Comparison of ENCODE assay signal across 15 mouse cellular contexts in the genomic region with DNA sequence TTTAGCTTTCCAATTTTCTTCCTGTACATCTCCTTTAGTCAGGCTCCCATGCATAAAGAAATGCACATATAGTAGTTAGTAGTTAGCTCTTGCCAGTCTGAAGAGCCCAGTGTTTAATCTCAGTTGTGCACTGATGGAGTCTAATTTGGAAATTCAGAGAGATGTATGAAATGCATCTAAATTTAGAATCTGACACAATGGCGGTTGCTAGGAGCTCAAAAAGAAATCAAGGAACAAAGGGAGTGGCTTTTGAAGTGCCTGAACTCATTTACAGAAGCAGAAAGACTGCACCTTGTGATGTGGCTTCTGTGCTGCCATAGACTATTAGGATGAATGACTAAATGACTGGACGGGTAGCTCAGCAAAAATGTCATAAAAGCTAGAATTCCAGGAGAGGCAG.
A peak's percentile ranks its signal among the peaks of the same experiment; 100 is the strongest.
DNase-seq lines count a peak whose midpoint lies in the region; ATAC-seq and TF ChIP-seq lines count a peak whose summit lies in the region.
"Had no signal": no experiment of that assay in that cellular context is flagged by ENCODE, and none has a peak within 500 bp of the region (broad histone marks: within the 10 kb centered on the region; RNA-seq: fewer than 3 reads in every experiment).

No protein-coding gene starts in this region.

- H3K4me3 ChIP-seq in forebrain, embryonic 10.5 days = no peak overlapping the region
- no peak overlapping the region for H3K4me3 ChIP-seq in forebrain, embryonic 12.5 days (replicated peaks)
- no peak overlapping the region for H3K4me3 ChIP-seq in heart, postnatal 0 days (ENCODE audit: low read depth, low read length)
- H3K4me3 ChIP-seq in midbrain, embryonic 13.5 days (replicated peaks) = no peak overlapping the region
- H3K4me3 ChIP-seq in liver, embryonic 12.5 days = no peak overlapping the region
- H3K4me3 ChIP-seq: limb, embryonic 12.5 days; liver, embryonic 15.5 days; neural tube, embryonic 12.5 days had no signal

- 0 out of 2 replicates have a peak overlapping the region, but pooled peaks have one; percentile 2 for H3K27ac ChIP-seq in forebrain, embryonic 10.5 days
- no peak overlapping the region for H3K27ac ChIP-seq in forebrain, embryonic 12.5 days
- H3K27ac ChIP-seq in heart, postnatal 0 days (ENCODE audit: low read depth) = peak overlapping the region; percentile 78
- no peak overlapping the region for H3K27ac ChIP-seq in midbrain, embryonic 13.5 days
- H3K27ac ChIP-seq in liver, embryonic 12.5 days = no peak overlapping the region
- H3K27ac ChIP-seq: limb, embryonic 12.5 days; liver, embryonic 15.5 days; neural tube, embryonic 12.5 days had no signal

- H3K9me3 ChIP-seq in forebrain, embryonic 10.5 days = no peaks in the 10 kb centered on the region
- no peaks in the 10 kb centered on the region for H3K9me3 ChIP-seq in forebrain, embryonic 12.5 days
- no peaks in the 10 kb centered on the region for H3K9me3 ChIP-seq in heart, postnatal 0 days (replicated peaks; ENCODE audit: control insufficient read depth, low read length)
- H3K9me3 ChIP-seq in midbrain, embryonic 13.5 days = no peaks in the 10 kb centered on the region
- H3K9me3 ChIP-seq in liver, embryonic 12.5 days (replicated peaks) = no peaks in the 10 kb centered on the region
- H3K9me3 ChIP-seq: limb, embryonic 12.5 days; liver, embryonic 15.5 days; neural tube, embryonic 12.5 days had no signal

- WGBS in forebrain, embryonic 10.5 days = 37% methylated on average over 2 of the region's 2 CpGs
- WGBS in forebrain, embryonic 12.5 days = 35% methylated on average over 2 of the region's 2 CpGs
- WGBS in heart, postnatal 0 days = 33% methylated on average over 2 of the region's 2 CpGs
- WGBS in midbrain, embryonic 13.5 days = 24% methylated on average over 2 of the region's 2 CpGs
- 56% methylated on average over 2 of the region's 2 CpGs for WGBS in liver, embryonic 12.5 days (ENCODE audit: insufficient replicate concordance)

- no peak for TF ChIP-seq EP300 in heart, postnatal 0 days (IDR thresholded peaks at IDR 0.05; ENCODE audit: low read depth)

- no peak for DNase-seq in forebrain, embryonic 10.5 days (ENCODE audit: extremely low spot score, low spot score)
- peak; percentile 83 for DNase-seq in heart, postnatal 0 days (ENCODE audit: low spot score)
- no peak for DNase-seq in heart, postnatal 25 days (ENCODE audit: low spot score)
- DNase-seq in embryo, embryonic 11 days = peak; percentile 3
- DNase-seq in adrenal gland, adult 8-10 months = no peak
- DNase-seq: cerebellum, adult 8-10 months; kidney, adult 9 months; layer of hippocampus, postnatal 36 days; lung, postnatal 36 days had no signal

- no peaks in the 10 kb centered on the region for H3K36me3 ChIP-seq in forebrain, embryonic 10.5 days (replicated peaks)
- H3K36me3 ChIP-seq in forebrain, embryonic 12.5 days (replicated peaks) = no peaks in the 10 kb centered on the region
- no peaks in the 10 kb centered on the region for H3K36me3 ChIP-seq in heart, postnatal 0 days (replicated peaks; ENCODE audit: control insufficient read depth, insufficient read depth, low read length)
- no peaks in the 10 kb centered on the region for H3K36me3 ChIP-seq in midbrain, embryonic 13.5 days
- no peaks in the 10 kb centered on the region for H3K36me3 ChIP-seq in liver, embryonic 12.5 days
- H3K36me3 ChIP-seq: limb, embryonic 12.5 days; liver, embryonic 15.5 days; neural tube, embryonic 12.5 days had no signal

- H3K4me2 ChIP-seq in forebrain, embryonic 12.5 days = no peak overlapping the region
- 0 out of 2 replicates have a peak overlapping the region, but pooled peaks have one; percentile 4 for H3K4me2 ChIP-seq in heart, postnatal 0 days (ENCODE audit: low read depth, low read length)
- no peak overlapping the region for H3K4me2 ChIP-seq in midbrain, embryonic 13.5 days (replicated peaks)
- H3K4me2 ChIP-seq in liver, embryonic 12.5 days = no peak overlapping the region
- H3K4me2 ChIP-seq: limb, embryonic 12.5 days; liver, embryonic 15.5 days; neural tube, embryonic 12.5 days had no signal

- H3K4me1 ChIP-seq in forebrain, embryonic 10.5 days = peaks cover 16% of the 10 kb centered on the region
- H3K4me1 ChIP-seq in forebrain, embryonic 12.5 days = peaks cover 8% of the 10 kb centered on the region
- 0 out of 2 replicates have a peak, but pooled peaks cover 3% of the 10 kb centered on the region for H3K4me1 ChIP-seq in heart, postnatal 0 days (ENCODE audit: control insufficient read depth, insufficient read depth)
- peaks cover 12% of the 10 kb centered on the region; the same call in 1 of the 2 replicates for H3K4me1 ChIP-seq in midbrain, embryonic 13.5 days (replicated peaks)
- H3K4me1 ChIP-seq in liver, embryonic 12.5 days = no peaks in the 10 kb centered on the region
- H3K4me1 ChIP-seq: limb, embryonic 12.5 days; liver, embryonic 15.5 days; neural tube, embryonic 12.5 days had no signal

- ATAC-seq in forebrain, embryonic 12.5 days (ENCODE audit: low FRiP score) = no peak
- peak; percentile 89 for ATAC-seq in heart, postnatal 0 days (ENCODE audit: insufficient read depth, low read depth)
- peak; percentile 65 for ATAC-seq in midbrain, embryonic 13.5 days
- ATAC-seq in liver, embryonic 12.5 days = no peak

- H3K27me3 ChIP-seq in forebrain, embryonic 10.5 days (ENCODE audit: poor library complexity, severe bottlenecking) = no peaks in the 10 kb centered on the region
- H3K27me3 ChIP-seq in forebrain, embryonic 12.5 days = no peaks in the 10 kb centered on the region
- no peaks in the 10 kb centered on the region for H3K27me3 ChIP-seq in heart, postnatal 0 days (ENCODE audit: control insufficient read depth, insufficient read depth, low read length)
- no peaks in the 10 kb centered on the region for H3K27me3 ChIP-seq in midbrain, embryonic 13.5 days
- H3K27me3 ChIP-seq in liver, embryonic 12.5 days (replicated peaks) = no peaks in the 10 kb centered on the region
- H3K27me3 ChIP-seq: limb, embryonic 12.5 days; liver, embryonic 15.5 days; neural tube, embryonic 12.5 days had no signal

- no peak overlapping the region for H3K9ac ChIP-seq in forebrain, embryonic 12.5 days
- no peak overlapping the region for H3K9ac ChIP-seq in heart, postnatal 0 days (replicated peaks; ENCODE audit: low read depth, low read length)
- H3K9ac ChIP-seq in midbrain, embryonic 13.5 days (replicated peaks) = no peak overlapping the region
- H3K9ac ChIP-seq in liver, embryonic 12.5 days = no peak overlapping the region
- H3K9ac ChIP-seq: limb, embryonic 12.5 days; liver, embryonic 15.5 days; neural tube, embryonic 12.5 days had no signal

- intact Hi-C loops in heart, postnatal 25 days (cut with DNase I) = no loop called here

- no peak for TF ChIP-seq CTCF in heart, postnatal 0 days (IDR thresholded peaks at IDR 0.05; ENCODE audit: low read depth)

Comparison
In these comparisons a context has a peak if more than half of its experiments do, and no peak if none do; other contexts are left out.
1. DNase-seq: peak in heart, postnatal 0 days (single experiment) and embryo, embryonic 11 days (single experiment); none in forebrain, embryonic 10.5 days (single experiment), heart, postnatal 25 days (single experiment) and adrenal gland, adult 8-10 months (single experiment).
2. H3K27ac ChIP-seq: peak in forebrain, embryonic 10.5 days (single experiment) and heart, postnatal 0 days (single experiment); none in forebrain, embryonic 12.5 days (single experiment), midbrain, embryonic 13.5 days (single experiment) and liver, embryonic 12.5 days (single experiment).
3. ATAC-seq: peak in heart, postnatal 0 days (single experiment) and midbrain, embryonic 13.5 days (single experiment); none in forebrain, embryonic 12.5 days (single experiment) and liver, embryonic 12.5 days (single experiment).